Mouse (Mus musculus) brain, adult 2 months (tissue): Measurements from ENCODE around the gene Vps37b.
A peak's percentile ranks its signal among the peaks of the same experiment; 100 is the strongest.

Source experiments
- DNase-seq: peaks from one replicate; pipeline ENCODE4 v3.0.0; 2011; ENCODE audit warnings: low read depth, low spot score

Vps37b gene

GRCm38 (mm10) chr5:123979980-123980369 is 52.1 kb downstream of the Vps37b start:
- no peak for DNase-seq

GRCm38 (mm10) chr5:123979221-123979979 is 52.7 kb downstream of the Vps37b start:
- no peak for DNase-seq

- no peak for DNase-seq
These were observed 53.9 kb downstream of the Vps37b start for GRCm38 (mm10) chr5:123978131-123978530.

GRCm38 (mm10) chr5:123977231-123977630 is 54.8 kb downstream of the Vps37b start:
- DNase-seq = no peak

- no peak for DNase-seq
These were observed 56.3 kb downstream of the Vps37b start for GRCm38 (mm10) chr5:123975668-123976180.

- no peak for DNase-seq
These were observed 57.4 kb downstream of the Vps37b start for GRCm38 (mm10) chr5:123974616-123975111.

- DNase-seq = no peak
These were observed 57.9 kb downstream of the Vps37b start for GRCm38 (mm10) chr5:123974179-123974485.

GRCm38 (mm10) chr5:123973299-123974178 is 58.5 kb downstream of the Vps37b start, which contains the start of gene Hip1r:
Gene Hip1r (plus strand): TSS chr5:123973628.
- DNase-seq = peak; percentile 84

GRCm38 (mm10) chr5:123972453-123972852 is 59.6 kb downstream of the Vps37b start:
- DNase-seq = no peak

- no peak for DNase-seq
These were observed 61.5 kb downstream of the Vps37b start for GRCm38 (mm10) chr5:123970576-123970975.

- no peak for DNase-seq
These were observed 62.9 kb downstream of the Vps37b start for GRCm38 (mm10) chr5:123969216-123969615.

GRCm38 (mm10) chr5:123968468-123968867 is 63.6 kb downstream of the Vps37b start:
- no peak for DNase-seq

GRCm38 (mm10) chr5:123966759-123967158 is 65.3 kb downstream of the Vps37b start:
- DNase-seq = no peak

- DNase-seq = no peak
These were observed 67.9 kb downstream of the Vps37b start for GRCm38 (mm10) chr5:123964208-123964607.

GRCm38 (mm10) chr5:123961046-123961445 is 71.0 kb downstream of the Vps37b start:
- peak; percentile 42 for DNase-seq

GRCm38 (mm10) chr5:123960129-123960528 is 71.9 kb downstream of the Vps37b start:
- no peak for DNase-seq

GRCm38 (mm10) chr5:123959018-123959417 is 73.1 kb downstream of the Vps37b start:
- DNase-seq = no peak

- peak; percentile 60 for DNase-seq
These were observed 74.9 kb downstream of the Vps37b start for GRCm38 (mm10) chr5:123957213-123957612.
